Mouse (Mus musculus) lung, adult 2 months (tissue): ENCODE data around the gene Pcna. TPM values are rescaled to one million over a fixed set of nuclear protein-coding genes. Genes with fewer than 3 reads are reported as not detected.
"Not testable (repeated sequence)": the region's sequence is repeated elsewhere in the genome, so short reads cannot be mapped to it uniquely, and the experiment has no call there.

Source experiments
- DNase-seq: peaks from one replicate; pipeline ENCODE4 v3.0.0; 2022
- H3K4me1 ChIP-seq: fragments of 200-500 bp; 2 replicates; pipeline ENCODE4 v1.6.1; 2011; ENCODE audit warnings: low read length; ENCODE audit not compliant: control insufficient read depth, insufficient read depth
- H3K4me3 ChIP-seq: fragments of 200-500 bp; replicated peaks from 2 replicates; pipeline ENCODE3; 2011; ENCODE audit warnings: low read depth, mild to moderate bottlenecking, control low read depth, low read length; ENCODE audit errors: extremely low read depth
- CTCF ChIP-seq: fragments of 200-500 bp; IDR thresholded peaks from 2 replicates; pipeline ENCODE4 v1.5.1; 2011; ENCODE audit warnings: mild to moderate bottlenecking, low read length, control low read depth; ENCODE audit not compliant: insufficient read depth
- POLR2A ChIP-seq: fragments of 200-500 bp; IDR thresholded peaks from 2 replicates; pipeline ENCODE4 v1.6.1; 2011; ENCODE audit warnings: low read depth, mild to moderate bottlenecking, control low read depth, low read length, borderline replicate concordance; ENCODE audit errors: extremely low read depth
- WGBS: fragments of 180-500 bp; shearing (Covaris S2); methylation state at CpG from one replicate; pipeline ENCODE4 v1.1.7; 2018; 5-methylcytosine and 5-hydroxymethylcytosine counted together
- polyA plus RNA-seq: library from polyadenylated mRNA; depleted of rRNA; stranded (reverse); fragments of >200 nt; gene quantifications from 2 replicates; pipeline ENCODE4 v1.2.3, GENCODE M21; 2012

The Pcna gene
- polyA plus RNA-seq, 1 experiment: 59.2 TPM

GRCm38 (mm10) chr2:132262879-132263398 lies 9.8 kb upstream of the Pcna start, which contains the start of gene Cds2:
Cds2 (plus strand) TSS chr2:132263148.
- peak within 1 kb of the TSS; percentile 87 for H3K4me3 ChIP-seq
- peak; percentile 60; the same call in 1 of the 2 replicates for TF ChIP-seq POLR2A
- peak; percentile 88 for TF ChIP-seq CTCF
- DNase-seq: peak; percentile 98
- H3K4me1 ChIP-seq: peaks cover 5% of the 10 kb centered on the region
- under 1% methylated on average over 49 of the region's 49 CpGs for WGBS

DNA sequence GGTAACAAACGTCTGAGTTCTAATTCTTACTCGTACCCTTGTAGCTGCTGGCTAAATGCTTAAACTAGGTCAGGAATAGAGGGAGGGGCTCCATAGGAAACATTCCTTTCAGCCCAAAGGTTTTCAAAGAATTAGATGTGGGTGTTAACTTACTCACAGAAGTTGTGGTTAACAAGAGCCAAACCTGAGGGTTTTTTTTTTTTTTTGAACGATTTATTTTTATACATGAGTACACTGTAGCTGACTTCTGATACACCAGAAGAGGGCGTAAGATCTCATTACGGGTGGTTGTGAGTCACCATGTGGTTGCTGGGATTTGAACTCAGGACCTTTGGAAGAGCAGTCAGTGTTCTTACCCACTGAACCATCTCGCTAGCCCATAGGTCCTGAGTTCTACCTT lies 9.1 kb upstream of the Pcna start:
- Histone ChIP-seq H3K4me1 (peaks cover 4% of the 10 kb centered on the region), H3K4me3 (no peak overlapping the region)
- no peak for DNase-seq
- TF ChIP-seq POLR2A (no peak), CTCF (no peak)
- 53% methylated on average over 6 of the region's 6 CpGs for WGBS

DNA sequence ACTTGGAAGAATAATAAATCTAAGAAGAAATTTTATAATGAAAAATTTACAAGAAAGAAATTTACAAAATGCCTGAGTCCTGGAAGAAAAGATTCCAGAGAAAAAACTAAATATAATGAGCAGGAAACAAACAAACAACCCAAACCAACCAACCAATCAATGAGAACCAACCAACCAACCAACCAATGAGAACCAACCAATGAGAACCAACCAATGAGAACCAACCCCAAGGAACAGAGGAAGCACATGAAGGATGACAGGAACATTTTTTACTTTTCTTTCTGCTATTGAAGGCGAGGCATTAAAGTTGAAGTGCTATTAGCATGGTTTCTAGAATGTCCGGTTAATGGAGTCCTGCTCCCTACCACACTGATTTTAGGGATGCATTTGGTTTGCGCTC lies 7.5 kb upstream of the Pcna start:
- TF ChIP-seq POLR2A (no peak), CTCF (no peak)
- Histone ChIP-seq H3K4me1 (no peaks in the 10 kb centered on the region; the same call in 1 of the 2 replicates), H3K4me3 (no peak overlapping the region)
- DNase-seq: no peak
- 90% methylated on average over 3 of the region's 3 CpGs for WGBS

- no peak for DNase-seq
- no peaks in the 10 kb centered on the region for H3K4me1 ChIP-seq
- 89% methylated on average over 6 of the region's 6 CpGs for WGBS
- TF ChIP-seq POLR2A (no peak), CTCF (no peak)
- H3K4me3 ChIP-seq: no peak overlapping the region
Measured at GRCm38 (mm10) chr2:132257350-132258068, 4.4 kb upstream of the Pcna start.

- WGBS: 1% methylated on average over 7 of the region's 7 CpGs
- Histone ChIP-seq H3K4me1 (peaks cover 4% of the 10 kb centered on the region), H3K4me3 (peak overlapping the region; percentile 62)
- TF ChIP-seq CTCF: no peak
- no peak for TF ChIP-seq POLR2A
- no peak for DNase-seq
Measured at GRCm38 (mm10) chr2:132253603-132254002, 489 bp upstream of the Pcna start.

GRCm38 (mm10) chr2:132251911-132252310 lies 1.2 kb downstream of the Pcna start:
- peaks cover 9% of the 10 kb centered on the region for H3K4me1 ChIP-seq
- H3K4me3 ChIP-seq: peak overlapping the region; percentile 71
- TF ChIP-seq CTCF: no peak
- no peak for TF ChIP-seq POLR2A
- DNase-seq: no peak
- 2% methylated on average over 8 of the region's 8 CpGs for WGBS

- H3K4me1 ChIP-seq: peaks cover 11% of the 10 kb centered on the region
- TF ChIP-seq CTCF (no peak), POLR2A (peak; percentile 78)
- peak within 1 kb of the TSS; percentile 68 for H3K4me3 ChIP-seq
- DNase-seq: peak; percentile 92
- WGBS: 7% methylated on average over 50 of the region's 50 CpGs
Measured at GRCm38 (mm10) chr2:132247539-132248313, 5.4 kb downstream of the Pcna start, which contains the start of gene Tmem230. Tmem230 (minus strand) TSS chr2:132247807.

- Histone ChIP-seq H3K4me3 (no peak overlapping the region), H3K4me1 (peaks cover 7% of the 10 kb centered on the region)
- no peak for DNase-seq
- TF ChIP-seq POLR2A (no peak), CTCF (no peak)
- 81% methylated on average over 3 of the region's 3 CpGs for WGBS
Measured at GRCm38 (mm10) chr2:132243370-132243769, 9.7 kb downstream of the Pcna start.

DNA sequence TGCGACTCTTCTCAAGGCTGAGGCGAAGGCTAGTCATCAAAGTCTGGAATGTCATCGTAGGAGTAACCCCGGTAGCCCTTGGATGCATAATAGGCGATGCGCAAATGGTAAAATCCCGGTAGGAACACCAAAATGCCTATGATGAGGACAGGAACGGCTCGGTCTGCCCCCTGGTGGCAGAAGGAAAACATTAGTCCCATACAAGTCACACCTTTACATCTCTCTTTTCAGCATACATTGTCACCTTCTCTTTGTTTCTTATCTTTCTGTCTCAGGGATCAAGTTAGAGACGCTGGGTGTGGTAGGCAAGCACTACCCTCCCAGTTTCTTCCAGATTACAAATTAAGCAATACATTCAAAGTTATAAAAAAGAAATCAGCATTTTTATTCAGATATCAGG lies 12.7 kb downstream of the Pcna start:
- WGBS: 25% methylated on average over 10 of the region's 10 CpGs
- peak; percentile 41 for DNase-seq
- H3K4me3 ChIP-seq, H3K4me1 ChIP-seq: not testable (repeated sequence)
- TF ChIP-seq CTCF: peak; percentile 43; the same call in 1 of the 2 replicates

DNA sequence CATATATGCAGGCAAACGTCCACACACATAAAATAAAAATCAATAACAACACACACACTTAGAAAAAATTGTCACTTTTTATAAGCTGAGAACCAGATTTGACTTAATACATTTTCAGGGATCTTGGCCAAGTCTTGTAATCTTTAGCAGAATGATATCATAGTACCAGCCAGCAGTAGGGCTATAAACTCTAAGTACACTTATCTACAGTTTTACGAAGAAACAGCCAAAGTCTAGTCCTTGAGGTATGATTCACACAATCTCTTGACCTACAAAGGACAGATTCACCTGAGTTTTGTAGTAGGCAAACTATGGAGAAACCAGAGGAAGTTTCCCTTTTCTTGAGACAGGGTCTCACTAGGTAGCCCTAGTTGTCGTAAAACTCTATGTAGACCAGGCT lies 13.7 kb downstream of the Pcna start:
- not testable (repeated sequence) for H3K4me3 ChIP-seq, H3K4me1 ChIP-seq, DNase-seq
- WGBS: 77% methylated on average over 3 of the region's 3 CpGs
